Mouse (Mus musculus) forebrain, embryonic 16.5 days (tissue): Measurements from ENCODE around the gene Xcl1. TPM values are rescaled to one million over a fixed set of nuclear protein-coding genes. Genes with fewer than 3 reads are reported as not detected.

Experiments
- ATAC-seq: fragments of 200-750 bp; cut with Nextera tagmentation; 2 replicates; pipeline ENCODE4 v1.8.0; 2017; ENCODE audit warnings: mild to moderate bottlenecking, moderate library complexity
- H3K27ac ChIP-seq: fragments of 300-500 bp; sonication (generic); 2 replicates; pipeline ENCODE4 v1.5.1; 2014; ENCODE audit warnings: low read length, control low read depth
- H3K27me3 ChIP-seq: fragments of 300-500 bp; sonication (generic); replicated peaks from 2 replicates; pipeline ENCODE4 v1.6.1; 2014; ENCODE audit warnings: low read length; ENCODE audit not compliant: control insufficient read depth, insufficient read depth
- H3K36me3 ChIP-seq: fragments of 300-500 bp; sonication (generic); 2 replicates; pipeline ENCODE4 v1.6.1; 2014; ENCODE audit not compliant: control insufficient read depth, insufficient read depth
- H3K4me1 ChIP-seq: fragments of 300-500 bp; sonication (generic); replicated peaks from 2 replicates; pipeline ENCODE4 v1.6.1; 2014; ENCODE audit warnings: low read length; ENCODE audit not compliant: control insufficient read depth, insufficient read depth
- H3K4me2 ChIP-seq: fragments of 300-500 bp; sonication (generic); 2 replicates; pipeline ENCODE4 v1.6.1; 2014; ENCODE audit warnings: mild to moderate bottlenecking, low read length, control low read depth
- H3K4me3 ChIP-seq: fragments of 300-500 bp; sonication (generic); replicated peaks from 2 replicates; pipeline ENCODE4 v1.5.1; 2014; ENCODE audit warnings: mild to moderate bottlenecking, low read length, control low read depth
- H3K9ac ChIP-seq: fragments of 300-500 bp; sonication (generic); replicated peaks from 2 replicates; pipeline ENCODE4 v1.6.1; 2014; ENCODE audit warnings: low read depth, low read length, control low read depth
- H3K9me3 ChIP-seq: fragments of 300-500 bp; sonication (generic); 2 replicates; pipeline ENCODE4 v1.6.1; 2016; ENCODE audit warnings: low read length; ENCODE audit not compliant: control insufficient read depth
- WGBS: fragments of 180-500 bp; shearing (Covaris S2); extraction: QIAGEN DNeasy Blood & Tissue Kit; methylation state at CpG from one replicate; pipeline ENCODE4 v1.1.7; 2014; 5-methylcytosine and 5-hydroxymethylcytosine counted together
- polyA plus RNA-seq: library from polyadenylated mRNA; unstranded; fragments of >200 nt; fragmentation: Nextera tagmentation; extraction: Ambion mirVana; gene quantifications from 2 replicates; pipeline ENCODE4 v1.2.1, GENCODE M21; 2015

The Xcl1 gene
- polyA plus RNA-seq, 1 experiment from 2014 or later = not detected

GRCm38 (mm10) chr1:164896211-164897145, 38.8 kb downstream of the Xcl1 start:
- Histone ChIP-seq H3K27ac (no peak overlapping the region), H3K4me3 (no peak overlapping the region), H3K9ac (no peak overlapping the region), H3K27me3 (peaks cover 2% of the 10 kb centered on the region; the same call in 1 of the 2 replicates), H3K9me3 (no peaks in the 10 kb centered on the region), H3K4me2 (no peak overlapping the region), H3K36me3 (no peaks in the 10 kb centered on the region), H3K4me1 (peaks cover 9% of the 10 kb centered on the region)
- no peak for ATAC-seq
- 66% methylated on average over 16 of the region's 16 CpGs for WGBS

GRCm38 (mm10) chr1:164895806-164896205, 39.5 kb downstream of the Xcl1 start:
- Histone ChIP-seq H3K27me3 (peaks cover 2% of the 10 kb centered on the region; the same call in 1 of the 2 replicates), H3K36me3 (no peaks in the 10 kb centered on the region), H3K9me3 (no peaks in the 10 kb centered on the region), H3K4me1 (peaks cover 9% of the 10 kb centered on the region), H3K9ac (no peak overlapping the region), H3K4me3 (no peak overlapping the region), H3K4me2 (no peak overlapping the region), H3K27ac (no peak overlapping the region)
- no peak for ATAC-seq
- 59% methylated on average over 2 of the region's 2 CpGs for WGBS

DNA sequence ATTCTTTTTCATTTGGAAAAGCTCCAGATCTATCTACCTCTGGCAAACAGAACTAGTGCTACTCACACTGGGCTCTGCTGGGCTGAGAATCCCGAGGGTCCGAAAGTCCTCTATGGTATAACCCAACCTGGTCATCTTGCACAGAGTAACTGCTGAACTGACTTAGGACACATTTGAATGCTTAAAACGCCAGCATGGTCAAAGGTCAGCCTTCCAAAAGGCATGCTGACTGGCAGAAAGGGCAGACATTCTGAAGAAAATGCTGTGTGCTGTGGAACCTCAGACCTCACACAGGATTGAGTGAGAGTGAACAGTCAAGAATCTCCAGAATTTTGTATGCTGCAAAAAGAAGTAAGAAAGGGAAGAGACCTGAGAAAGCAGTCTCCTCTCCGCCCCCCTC, 45.0 kb downstream of the Xcl1 start:
- Histone ChIP-seq H3K4me3 (no peak overlapping the region), H3K9me3 (no peaks in the 10 kb centered on the region), H3K27me3 (no peaks in the 10 kb centered on the region), H3K4me2 (no peak overlapping the region), H3K36me3 (no peaks in the 10 kb centered on the region), H3K27ac (no peak overlapping the region), H3K9ac (no peak overlapping the region), H3K4me1 (no peaks in the 10 kb centered on the region)
- no peak for ATAC-seq
- 83% methylated on average over 4 of the region's 4 CpGs for WGBS

DNA sequence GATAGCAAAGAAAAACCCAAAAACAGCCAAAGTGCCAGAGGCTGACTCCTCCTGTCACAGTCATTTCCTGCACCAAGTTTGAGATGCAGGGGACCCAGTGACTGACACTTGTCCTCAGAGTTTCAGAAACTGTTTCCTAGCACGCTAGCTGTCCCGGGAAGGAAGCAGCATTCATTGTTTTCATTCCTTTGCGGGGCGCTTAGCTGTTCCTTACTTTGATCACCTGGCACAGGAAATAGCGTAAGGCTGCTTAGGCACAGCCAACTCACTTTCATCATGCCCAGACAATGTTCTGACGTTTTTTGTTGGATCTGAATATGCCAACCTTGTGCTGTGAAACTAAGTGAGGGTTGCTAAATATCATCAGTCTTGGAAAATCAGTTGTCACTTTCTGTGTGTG, 46.8 kb downstream of the Xcl1 start:
- H3K9ac ChIP-seq = no peak overlapping the region
- H3K9me3 ChIP-seq = no peaks in the 10 kb centered on the region
- H3K4me2 ChIP-seq = no peak overlapping the region
- H3K36me3 ChIP-seq = no peaks in the 10 kb centered on the region
- no peak overlapping the region for H3K27ac ChIP-seq
- no peaks in the 10 kb centered on the region for H3K27me3 ChIP-seq
- no peaks in the 10 kb centered on the region for H3K4me1 ChIP-seq
- H3K4me3 ChIP-seq = no peak overlapping the region
- 68% methylated on average over 6 of the region's 6 CpGs for WGBS
- no peak for ATAC-seq

DNA sequence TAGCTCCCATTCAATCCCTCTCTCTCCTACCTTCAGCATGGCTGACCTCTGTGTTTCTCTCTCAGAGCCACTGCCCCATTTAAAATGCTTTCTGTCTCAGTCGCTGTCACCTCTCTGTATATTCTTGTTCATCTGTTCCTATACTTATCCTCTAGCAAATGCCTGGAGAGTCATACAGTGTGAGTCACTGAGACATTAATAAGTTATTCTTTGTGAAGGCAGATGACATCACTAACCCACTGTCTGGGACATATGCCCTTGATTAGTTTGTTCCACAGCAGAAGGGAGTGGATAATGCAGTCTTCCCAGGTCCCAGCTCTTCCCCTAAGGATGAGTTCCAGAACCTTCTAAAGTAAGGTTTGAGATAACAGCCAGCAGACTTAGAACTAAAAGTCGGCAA, 47.6 kb downstream of the Xcl1 start:
- no peaks in the 10 kb centered on the region for H3K4me1 ChIP-seq

DNA sequence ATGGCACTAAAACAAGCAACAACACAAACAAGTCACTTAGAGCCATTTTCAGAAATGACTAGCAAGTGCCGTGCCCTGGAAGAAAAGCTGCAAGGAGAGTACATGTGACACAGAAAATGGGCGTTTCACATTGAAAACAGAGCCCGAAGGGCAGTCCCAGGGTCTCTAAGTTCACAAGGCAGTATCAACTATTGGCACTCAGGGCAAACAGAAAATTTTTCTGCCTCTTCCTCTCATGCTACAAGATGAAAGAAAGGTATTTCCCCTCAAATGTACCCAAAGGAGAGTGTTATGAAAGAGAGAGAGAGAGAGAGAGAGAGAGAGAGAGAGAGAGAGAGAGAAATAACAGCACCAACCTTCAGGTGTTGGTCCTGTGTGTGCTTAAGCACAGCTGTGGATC, 53.4 kb downstream of the Xcl1 start:
- no peak overlapping the region for H3K4me3 ChIP-seq
- WGBS = 88% methylated on average over 3 of the region's 3 CpGs
- no peak overlapping the region for H3K27ac ChIP-seq
- no peak for ATAC-seq
- H3K4me2 ChIP-seq = no peak overlapping the region
- H3K4me1 ChIP-seq = no peaks in the 10 kb centered on the region
- H3K9me3 ChIP-seq = no peaks in the 10 kb centered on the region
- no peak overlapping the region for H3K9ac ChIP-seq
- no peaks in the 10 kb centered on the region for H3K36me3 ChIP-seq
- H3K27me3 ChIP-seq = no peaks in the 10 kb centered on the region

More for the DNA sequence above, 47.6 kb downstream of the Xcl1 start:
- Histone ChIP-seq H3K36me3 (no peaks in the 10 kb centered on the region), H3K4me2 (no peak overlapping the region), H3K27me3 (no peaks in the 10 kb centered on the region), H3K9me3 (no peaks in the 10 kb centered on the region), H3K27ac (no peak overlapping the region), H3K9ac (no peak overlapping the region), H3K4me3 (no peak overlapping the region)
- no peak for ATAC-seq
- 82% methylated on average over 2 of the region's 2 CpGs for WGBS

Other genes starting within 250 kb of the Xcl1 start
- 0.14 TPM in 1 of 2 replicates, not detected in the other for gene Dpt, start 138.9 kb downstream of the Xcl1 start, polyA plus RNA-seq
- not detected in 2 replicates for gene Tbx19, start 225.2 kb upstream of the Xcl1 start, polyA plus RNA-seq